Mouse (Mus musculus) kidney, adult 2 months (tissue): ENCODE data around the gene Atg5. TPM values are rescaled to one million over a fixed set of nuclear protein-coding genes. Genes with fewer than 3 reads are reported as not detected.

Experiments used
- DNase-seq: peaks from one replicate; pipeline ENCODE4 v3.0.0; 2021
- H3K27ac ChIP-seq: fragments of 200-500 bp; 2 replicates; pipeline ENCODE4 v1.5.1; 2012; ENCODE audit warnings: low read depth, low read length, control low read depth, inconsistent platforms; ENCODE audit not compliant: insufficient read depth
- H3K27me3 ChIP-seq: fragments of 200-500 bp; replicated peaks from 2 replicates; pipeline ENCODE4 v1.6.1; 2012; ENCODE audit warnings: mild to moderate bottlenecking, moderate library complexity, low read length, inconsistent platforms; ENCODE audit not compliant: control insufficient read depth, insufficient read depth
- H3K36me3 ChIP-seq: fragments of 200-500 bp; 2 replicates; pipeline ENCODE4 v1.6.1; 2012; ENCODE audit warnings: mild to moderate bottlenecking, moderate library complexity, low read length, inconsistent platforms; ENCODE audit not compliant: control insufficient read depth, insufficient read depth
- H3K4me1 ChIP-seq: fragments of 200-500 bp; 2 replicates; pipeline ENCODE4 v1.6.1; 2011; ENCODE audit warnings: low read length; ENCODE audit not compliant: control insufficient read depth, insufficient read depth
- H3K4me3 ChIP-seq: fragments of 200-500 bp; 2 replicates; pipeline ENCODE4 v1.5.1; 2011; ENCODE audit warnings: mild to moderate bottlenecking, low read depth, low read length, control low read depth; ENCODE audit not compliant: insufficient read depth
- CTCF ChIP-seq: fragments of 200-500 bp; conservative IDR thresholded peaks from 2 replicates; pipeline ENCODE4 v1.5.1; 2011; ENCODE audit warnings: low read depth, mild to moderate bottlenecking, control low read depth, low read length, moderate library complexity, mixed read lengths; ENCODE audit not compliant: insufficient read depth, insufficient read length
- POLR2A ChIP-seq: fragments of 200-500 bp; IDR thresholded peaks from one replicate; pipeline ENCODE4 v1.6.1; 2011; ENCODE audit warnings: low read depth, low read length, control low read depth
- WGBS: fragments of 180-500 bp; shearing (Covaris S2); methylation state at CpG from one replicate; pipeline ENCODE4 v1.1.7; 2018; 5-methylcytosine and 5-hydroxymethylcytosine counted together
- polyA plus RNA-seq: library from polyadenylated mRNA; depleted of rRNA; stranded (reverse); fragments of >200 nt; gene quantifications from 2 replicates; pipeline ENCODE4 v1.2.3, GENCODE M21; 2012

Atg5 gene
- polyA plus RNA-seq, 1 experiment: 13.5 TPM

DNA sequence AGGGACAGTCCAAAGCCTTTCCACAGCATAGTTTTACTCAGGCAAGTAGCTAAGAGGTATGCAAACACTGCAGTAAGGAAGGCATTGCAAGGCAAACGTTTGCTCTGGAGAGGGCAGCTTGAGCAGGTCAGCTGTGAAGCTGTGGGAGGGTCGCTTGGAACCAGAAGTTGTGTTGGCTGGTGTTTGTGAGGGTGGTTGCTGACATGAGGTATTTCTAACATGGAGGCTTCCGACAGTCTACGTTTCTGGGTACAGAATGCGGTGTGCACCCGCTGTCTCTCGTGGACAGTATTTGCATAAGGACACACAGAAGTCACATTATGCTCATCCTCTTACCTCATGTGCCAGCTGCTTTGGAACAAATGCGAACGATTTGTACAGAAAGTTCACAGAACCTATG lies 31.0 kb downstream of the Atg5 start:
- no peak for DNase-seq
- Histone ChIP-seq H3K27ac (no peak overlapping the region), H3K36me3 (no peaks in the 10 kb centered on the region), H3K27me3 (no peaks in the 10 kb centered on the region), H3K4me1 (no peaks in the 10 kb centered on the region), H3K4me3 (no peak overlapping the region)
- TF ChIP-seq CTCF (no peak), POLR2A (no peak)
- 78% methylated on average over 9 of the region's 9 CpGs for WGBS

DNA sequence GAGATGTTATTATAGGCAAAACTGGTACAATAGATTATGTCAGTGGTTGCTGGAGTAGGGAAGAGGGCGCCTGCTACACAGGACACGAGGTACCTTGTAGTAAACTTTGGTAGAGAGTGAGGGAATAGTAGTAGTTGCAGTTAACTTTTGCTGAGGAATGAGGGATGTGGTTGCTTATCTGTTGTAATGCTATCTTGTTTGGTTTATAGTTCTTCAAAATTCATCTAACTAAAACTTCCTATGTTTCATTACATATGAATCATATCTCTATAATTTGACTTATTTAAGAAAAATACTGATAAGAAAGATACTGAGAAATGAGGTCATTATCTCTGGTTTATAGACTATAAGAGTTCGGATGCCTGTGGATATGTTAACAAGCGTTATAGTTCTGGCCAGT lies 31.9 kb downstream of the Atg5 start:
- TF ChIP-seq POLR2A (no peak), CTCF (no peak)
- Histone ChIP-seq H3K27me3 (no peaks in the 10 kb centered on the region), H3K4me1 (no peaks in the 10 kb centered on the region), H3K36me3 (no peaks in the 10 kb centered on the region), H3K4me3 (no peak overlapping the region), H3K27ac (no peak overlapping the region)
- no peak for DNase-seq
- WGBS: 88% methylated on average over 4 of the region's 4 CpGs

DNA sequence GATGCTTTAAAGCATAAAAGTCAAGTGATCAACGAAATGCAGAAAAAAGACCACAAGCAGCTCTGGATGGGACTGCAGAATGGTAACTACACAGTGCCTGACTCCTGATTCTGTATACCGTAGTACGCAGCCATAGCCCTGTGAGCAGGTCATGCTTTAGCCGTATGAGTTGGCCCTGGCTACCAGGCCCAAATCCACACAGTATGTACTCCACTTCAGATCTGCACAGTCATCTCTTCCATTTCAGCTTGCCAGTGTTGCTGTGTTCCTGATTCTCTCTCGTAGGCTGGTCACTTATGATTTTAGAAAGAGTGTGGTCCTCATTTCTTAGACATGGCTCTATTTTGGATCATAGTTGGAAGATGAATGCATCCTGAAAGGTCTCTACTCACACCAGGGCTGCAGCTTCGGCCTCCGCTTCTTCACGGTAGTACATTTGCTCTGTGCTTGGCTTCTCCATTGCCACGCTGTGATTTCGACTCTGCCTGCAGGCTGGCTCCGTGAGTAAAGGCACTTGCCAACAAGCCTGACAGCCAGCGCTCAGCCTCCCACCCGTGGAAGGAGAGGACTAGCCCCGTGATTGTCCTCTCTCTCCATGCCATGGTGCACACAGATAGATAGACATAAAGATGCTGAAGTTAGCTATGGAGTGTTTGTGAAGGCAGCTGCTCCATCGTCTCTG lies 35.6 kb downstream of the Atg5 start:
- no peak overlapping the region for H3K27ac ChIP-seq
- H3K4me3 ChIP-seq: no peak overlapping the region
- no peak for DNase-seq
- no peaks in the 10 kb centered on the region for H3K4me1 ChIP-seq
- 92% methylated on average over 15 of the region's 15 CpGs for WGBS
- no peak for TF ChIP-seq POLR2A
- TF ChIP-seq CTCF: no peak
- peaks cover 1% of the 10 kb centered on the region; the same call in 1 of the 2 replicates for H3K36me3 ChIP-seq
- no peaks in the 10 kb centered on the region for H3K27me3 ChIP-seq

DNA sequence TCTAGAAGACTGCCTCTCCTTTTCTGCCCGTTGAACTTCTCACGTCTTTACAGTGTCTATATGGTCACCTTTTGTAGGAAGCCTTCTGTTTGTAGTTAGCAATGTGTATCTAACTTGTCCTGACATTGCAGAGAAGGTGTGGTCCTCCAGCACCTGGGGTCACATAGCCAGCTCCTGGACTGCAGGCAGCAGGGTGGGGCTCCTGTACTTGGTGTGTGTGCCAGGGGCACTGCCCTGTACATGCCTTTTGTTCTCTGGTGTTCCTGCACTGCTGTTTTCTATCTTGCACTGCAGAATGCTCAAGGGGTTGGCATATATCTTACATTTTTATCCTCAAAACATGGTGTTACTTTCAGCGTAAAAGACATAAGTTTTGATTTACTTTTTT lies 36.2 kb downstream of the Atg5 start:
- Histone ChIP-seq H3K4me3 (no peak overlapping the region), H3K36me3 (peaks cover 1% of the 10 kb centered on the region; the same call in 1 of the 2 replicates), H3K27ac (no peak overlapping the region), H3K4me1 (no peaks in the 10 kb centered on the region), H3K27me3 (no peaks in the 10 kb centered on the region)
- DNase-seq: no peak
- TF ChIP-seq CTCF: no peak
- no peak for TF ChIP-seq POLR2A
- 90% methylated on average over 3 of the region's 3 CpGs for WGBS

DNA sequence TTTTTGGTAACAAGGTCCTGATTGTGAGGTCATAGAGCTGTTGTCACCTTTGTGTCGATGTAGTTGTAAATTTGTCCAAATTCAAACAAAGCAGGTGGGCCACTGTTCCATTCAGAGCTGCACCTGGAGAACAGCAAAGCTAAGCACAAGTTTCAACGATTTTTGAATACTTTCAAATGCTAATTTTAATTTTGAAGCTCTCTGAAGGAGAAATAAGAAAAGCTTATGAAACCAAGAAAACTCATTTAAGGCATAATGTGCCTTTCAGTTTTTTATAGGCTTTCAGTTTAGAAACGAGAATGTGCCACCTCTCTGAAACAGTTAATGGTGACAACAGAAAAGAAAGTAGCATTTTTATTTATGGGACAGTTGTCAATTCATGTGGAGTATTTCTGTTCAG lies 36.7 kb downstream of the Atg5 start:
- Histone ChIP-seq H3K27me3 (no peaks in the 10 kb centered on the region), H3K4me1 (no peaks in the 10 kb centered on the region), H3K4me3 (no peak overlapping the region), H3K27ac (no peak overlapping the region), H3K36me3 (peaks cover 1% of the 10 kb centered on the region; the same call in 1 of the 2 replicates)
- TF ChIP-seq POLR2A: no peak
- no peak for TF ChIP-seq CTCF
- 81% methylated on average over 3 of the region's 3 CpGs for WGBS
- DNase-seq: no peak

DNA sequence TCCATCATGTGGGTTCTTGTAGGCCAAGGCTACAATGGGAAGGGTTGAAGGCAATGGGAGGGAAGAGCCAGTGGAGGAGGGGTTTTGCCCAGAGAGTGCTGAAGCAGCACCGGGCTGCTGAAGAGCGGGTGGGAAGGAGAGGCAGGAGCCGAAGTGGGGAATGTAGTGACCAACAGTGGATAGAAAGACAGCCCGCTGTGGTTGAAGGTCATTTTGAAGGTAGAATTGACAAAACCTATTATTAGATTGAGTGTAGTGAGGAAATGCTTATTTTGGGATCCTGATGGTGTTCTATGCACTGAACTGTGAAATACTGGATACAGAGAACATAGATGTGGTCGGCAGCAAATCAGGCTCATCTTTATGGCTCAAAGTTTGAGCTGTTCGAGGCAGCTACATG lies 38.1 kb downstream of the Atg5 start:
- DNase-seq: no peak
- 90% methylated on average over 6 of the region's 6 CpGs for WGBS
- Histone ChIP-seq H3K4me3 (no peak overlapping the region), H3K36me3 (peaks cover 1% of the 10 kb centered on the region; the same call in 1 of the 2 replicates), H3K4me1 (no peaks in the 10 kb centered on the region), H3K27ac (no peak overlapping the region), H3K27me3 (no peaks in the 10 kb centered on the region)
- TF ChIP-seq POLR2A (no peak), CTCF (no peak)

DNA sequence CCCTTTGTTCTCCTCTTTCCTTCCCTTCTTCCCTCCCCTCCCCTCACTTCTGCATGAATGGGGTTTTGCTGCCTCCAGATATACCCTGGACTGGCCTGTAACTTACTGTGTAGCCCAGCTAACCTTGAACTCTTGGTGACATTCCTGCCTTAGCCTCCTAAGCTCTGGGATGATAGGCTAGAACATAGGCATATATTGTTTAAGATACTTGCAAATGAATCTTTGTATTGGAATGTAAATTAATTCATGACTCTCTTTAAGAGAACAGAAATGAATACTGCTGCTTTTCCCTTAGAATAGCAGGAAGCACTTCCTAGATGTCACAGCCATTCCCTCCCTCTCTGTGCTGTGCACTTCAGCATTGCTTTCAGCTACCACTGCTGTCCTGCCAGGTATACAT lies 40.1 kb downstream of the Atg5 start:
- DNase-seq: no peak
- Histone ChIP-seq H3K4me1 (no peaks in the 10 kb centered on the region), H3K27me3 (no peaks in the 10 kb centered on the region), H3K36me3 (peaks cover 1% of the 10 kb centered on the region; the same call in 1 of the 2 replicates), H3K4me3 (no peak overlapping the region), H3K27ac (no peak overlapping the region)
- TF ChIP-seq CTCF (no peak), POLR2A (no peak)
